Mouse (Mus musculus) embryonic facial prominence, embryonic 11.5 days (tissue): ENCODE measurements around the gene Hist1h4b. TPM values are rescaled to one million over a fixed set of nuclear protein-coding genes. Genes with fewer than 3 reads are reported as not detected.

Source experiments
- ATAC-seq: fragments of 200-750 bp; cut with Nextera tagmentation; replicated peaks from 2 replicates; pipeline ENCODE4 v1.8.0; 2017; ENCODE audit warnings: low read depth; ENCODE audit not compliant: insufficient number of reproducible peaks, low FRiP score, low TSS enrichment
- DNase-seq: peaks from one replicate; pipeline ENCODE4 v3.0.0-alpha.2; 2015; ENCODE audit warnings: low spot score
- H3K27ac ChIP-seq: fragments of 300-500 bp; sonication (generic); replicated peaks from 2 replicates; pipeline ENCODE4 v1.5.1; 2014; ENCODE audit warnings: mild to moderate bottlenecking, low read depth, low read length, control low read depth
- H3K27me3 ChIP-seq: fragments of 300-500 bp; sonication (generic); 2 replicates; pipeline ENCODE4 v1.6.1; 2014; ENCODE audit warnings: mild to moderate bottlenecking, low read length, moderate library complexity, mixed read lengths; ENCODE audit not compliant: control insufficient read depth, insufficient read depth
- H3K36me3 ChIP-seq: fragments of 300-500 bp; sonication (generic); replicated peaks from 2 replicates; pipeline ENCODE4 v1.6.1; 2014; ENCODE audit warnings: low read depth, mild to moderate bottlenecking, low read length, moderate library complexity, mixed read lengths; ENCODE audit not compliant: control insufficient read depth, insufficient read depth
- H3K4me1 ChIP-seq: fragments of 300-500 bp; sonication (generic); 2 replicates; pipeline ENCODE4 v1.6.1; 2014; ENCODE audit warnings: low read length, mixed read lengths; ENCODE audit not compliant: control insufficient read depth, insufficient read depth
- H3K4me2 ChIP-seq: fragments of 300-500 bp; sonication (generic); 2 replicates; pipeline ENCODE4 v1.6.1; 2014; ENCODE audit warnings: low read depth, mild to moderate bottlenecking, control low read depth, low read length, moderate library complexity
- H3K4me3 ChIP-seq: fragments of 300-500 bp; sonication (generic); 2 replicates; pipeline ENCODE4 v1.5.1; 2014; ENCODE audit warnings: low read depth, low read length, control low read depth
- H3K9ac ChIP-seq: fragments of 300-500 bp; sonication (generic); replicated peaks from 2 replicates; pipeline ENCODE4 v1.6.1; 2014; ENCODE audit warnings: mild to moderate bottlenecking, control low read depth, low read length
- H3K9me3 ChIP-seq: fragments of 300-500 bp; sonication (generic); replicated peaks from 2 replicates; pipeline ENCODE4 v1.6.1; 2016; ENCODE audit warnings: mild to moderate bottlenecking, low read length, inconsistent platforms, mixed read lengths; ENCODE audit not compliant: control insufficient read depth
- WGBS: fragments of 180-500 bp; shearing (Covaris S2); extraction: QIAGEN DNeasy Blood & Tissue Kit; methylation state at CpG from one replicate; pipeline ENCODE4 v1.1.7; 2014; 5-methylcytosine and 5-hydroxymethylcytosine counted together
- polyA plus RNA-seq: library from polyadenylated mRNA; unstranded; fragments of >200 nt; fragmentation: Nextera tagmentation; extraction: Ambion mirVana; gene quantifications from 2 replicates; pipeline ENCODE4 v1.2.1, GENCODE M21; 2014

The Hist1h4b gene
- polyA plus RNA-seq, 1 experiment from 2014 or later = 10.1 TPM

- no peaks in the 10 kb centered on the region for H3K27me3 ChIP-seq
- H3K9me3 ChIP-seq = no peaks in the 10 kb centered on the region
- WGBS = 19% methylated on average over 21 of the region's 21 CpGs
- 0 out of 2 replicates have a peak overlapping the region, but pooled peaks have one; percentile 2 for H3K4me2 ChIP-seq
- H3K4me1 ChIP-seq = no peaks in the 10 kb centered on the region
- peak; percentile 80 for DNase-seq
- H3K9ac ChIP-seq = no peak overlapping the region
- no peaks in the 10 kb centered on the region for H3K36me3 ChIP-seq
- H3K27ac ChIP-seq = no peak overlapping the region
- no peak overlapping the region for H3K4me3 ChIP-seq
- peak; percentile 81 for ATAC-seq
Observed at GRCm38 (mm10) chr13:23772561-23773313, 15.9 kb downstream of the Hist1h4b start.

- no peaks in the 10 kb centered on the region for H3K36me3 ChIP-seq
- H3K9me3 ChIP-seq = no peaks in the 10 kb centered on the region
- H3K9ac ChIP-seq = no peak overlapping the region
- no peak for DNase-seq
- no peaks in the 10 kb centered on the region for H3K27me3 ChIP-seq
- WGBS = 93% methylated on average over 7 of the region's 7 CpGs
- H3K4me1 ChIP-seq = no peaks in the 10 kb centered on the region
- no peak overlapping the region for H3K4me2 ChIP-seq
- no peak overlapping the region for H3K4me3 ChIP-seq
- no peak for ATAC-seq
- no peak overlapping the region for H3K27ac ChIP-seq
Observed at GRCm38 (mm10) chr13:23778339-23778738, 21.5 kb downstream of the Hist1h4b start.

DNA sequence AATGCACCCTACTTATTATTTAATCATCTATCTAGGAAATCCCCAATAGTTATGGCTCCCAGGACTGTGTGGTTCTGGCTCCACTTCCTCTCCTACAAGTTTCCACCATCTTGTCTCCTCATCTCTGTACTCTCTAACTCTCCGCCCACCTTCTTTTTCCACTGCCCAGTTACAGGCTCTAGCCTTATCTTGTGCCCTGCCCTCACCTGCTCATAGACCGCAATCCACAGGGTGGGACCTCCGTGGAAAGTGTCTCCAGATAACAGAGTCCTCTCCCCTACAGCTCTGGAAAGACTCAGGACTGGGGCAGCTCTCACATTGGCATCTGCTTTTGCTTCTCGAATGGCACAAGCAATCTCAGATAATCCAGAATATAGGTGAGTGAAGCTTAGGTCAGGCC, 22.2 kb downstream of the Hist1h4b start:
- no peak overlapping the region for H3K27ac ChIP-seq
- DNase-seq (no peak), ATAC-seq (no peak)
- H3K9me3 ChIP-seq = no peaks in the 10 kb centered on the region
- no peak overlapping the region for H3K9ac ChIP-seq
- WGBS = 87% methylated on average over 4 of the region's 4 CpGs
- H3K27me3 ChIP-seq = no peaks in the 10 kb centered on the region
- no peaks in the 10 kb centered on the region for H3K36me3 ChIP-seq
- H3K4me1 ChIP-seq = no peaks in the 10 kb centered on the region
- H3K4me3 ChIP-seq = no peak overlapping the region
- no peak overlapping the region for H3K4me2 ChIP-seq

- no peaks in the 10 kb centered on the region for H3K36me3 ChIP-seq
- H3K9me3 ChIP-seq = no peaks in the 10 kb centered on the region
- H3K27me3 ChIP-seq = no peaks in the 10 kb centered on the region
- H3K9ac ChIP-seq = no peak overlapping the region
- H3K4me2 ChIP-seq = no peak overlapping the region
- DNase-seq (peak; percentile 84), ATAC-seq (no peak)
- no peak overlapping the region for H3K27ac ChIP-seq
- no peak overlapping the region for H3K4me3 ChIP-seq
- 39% methylated on average over 2 of the region's 2 CpGs for WGBS
- H3K4me1 ChIP-seq = no peaks in the 10 kb centered on the region
Observed at GRCm38 (mm10) chr13:23792520-23792919, 35.7 kb downstream of the Hist1h4b start.

DNA sequence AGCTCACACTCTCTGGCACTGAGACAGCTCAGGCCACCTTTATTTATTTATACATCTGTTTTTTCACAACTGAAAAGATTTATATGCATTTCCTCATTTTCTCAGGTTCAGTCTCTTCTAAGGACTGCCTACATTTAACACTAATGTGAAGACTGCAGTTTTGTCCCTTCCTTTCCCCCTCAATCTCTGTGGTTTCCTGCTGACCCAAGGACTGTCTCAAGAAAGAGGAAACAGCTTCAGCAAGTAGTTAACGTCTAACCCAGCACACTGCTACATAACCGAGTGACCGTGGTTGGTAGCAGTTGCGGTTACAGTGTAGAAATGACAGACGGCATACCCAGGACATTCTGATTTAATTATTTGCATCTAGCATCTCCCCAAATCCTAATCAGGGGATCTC, 42.6 kb downstream of the Hist1h4b start:
- DNase-seq (no peak), ATAC-seq (no peak)
- H3K36me3 ChIP-seq = no peaks in the 10 kb centered on the region
- H3K27ac ChIP-seq = no peak overlapping the region
- H3K9me3 ChIP-seq = no peaks in the 10 kb centered on the region
- H3K4me3 ChIP-seq = no peak overlapping the region
- 68% methylated on average over 5 of the region's 5 CpGs for WGBS
- H3K9ac ChIP-seq = no peak overlapping the region
- H3K4me1 ChIP-seq = no peaks in the 10 kb centered on the region
- H3K27me3 ChIP-seq = no peaks in the 10 kb centered on the region
- no peak overlapping the region for H3K4me2 ChIP-seq

DNA sequence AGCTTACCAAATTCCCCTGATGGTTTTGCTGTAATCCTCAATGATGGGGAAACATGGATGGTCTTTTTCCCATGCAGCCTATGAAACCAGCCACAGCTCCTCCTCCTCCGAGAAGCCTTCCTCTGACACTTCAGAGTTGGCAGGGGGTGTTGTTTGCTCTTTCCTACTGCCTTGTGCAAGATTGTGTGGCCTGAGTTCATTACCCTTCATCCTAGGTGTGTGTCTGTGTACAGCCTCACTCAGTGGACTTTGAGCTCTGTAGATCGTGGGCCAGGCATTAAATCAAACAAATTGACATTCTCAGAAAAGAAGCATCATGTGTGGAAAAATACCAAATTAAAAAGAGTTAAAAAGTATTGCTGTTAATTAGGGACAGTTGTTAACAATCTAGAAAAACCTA, 47.7 kb downstream of the Hist1h4b start:
- Histone ChIP-seq H3K4me2 (no peak overlapping the region), H3K9me3 (no peaks in the 10 kb centered on the region), H3K9ac (no peak overlapping the region), H3K36me3 (no peaks in the 10 kb centered on the region), H3K27ac (no peak overlapping the region), H3K4me1 (no peaks in the 10 kb centered on the region), H3K4me3 (no peak overlapping the region), H3K27me3 (no peaks in the 10 kb centered on the region)
- WGBS = 75% methylated on average over 2 of the region's 2 CpGs
- no peak for DNase-seq
- no peak for ATAC-seq

- DNase-seq (no peak), ATAC-seq (no peak)
- Histone ChIP-seq H3K9ac (no peak within 1 kb of the TSS), H3K36me3 (no peaks in the 10 kb centered on the region), H3K9me3 (no peaks in the 10 kb centered on the region), H3K27ac (no peak within 1 kb of the TSS), H3K4me1 (no peaks in the 10 kb centered on the region), H3K4me3 (no peak within 1 kb of the TSS), H3K4me2 (no peak within 1 kb of the TSS), H3K27me3 (no peaks in the 10 kb centered on the region)
- 87% methylated on average over 15 of the region's 15 CpGs for WGBS
Observed at GRCm38 (mm10) chr13:23806422-23807052, 49.7 kb downstream of the Hist1h4b start, which contains the start of gene Slc17a2. TSS of gene Slc17a2 (plus strand) at chr13:23806993.
